Mouse (Mus musculus) kidney, embryonic 15.5 days (tissue): Measurements from ENCODE around the gene Cttnbp2. TPM values are rescaled to one million over a fixed set of nuclear protein-coding genes. Genes with fewer than 3 reads are reported as not detected.

Experiments used
- ATAC-seq: fragments of 200-750 bp; cut with Nextera tagmentation; replicated peaks from 2 replicates; pipeline ENCODE4 v1.8.0; 2017; ENCODE audit warnings: moderate TSS enrichment; ENCODE audit not compliant: low FRiP score
- H3K27ac ChIP-seq: fragments of 300-500 bp; sonication (generic); 2 replicates; pipeline ENCODE4 v1.5.1; 2015; ENCODE audit warnings: mild to moderate bottlenecking, inconsistent platforms
- H3K27me3 ChIP-seq: fragments of 300-500 bp; sonication (generic); 2 replicates; pipeline ENCODE4 v1.6.1; 2015; ENCODE audit warnings: inconsistent platforms
- H3K36me3 ChIP-seq: fragments of 300-500 bp; sonication (generic); 2 replicates; pipeline ENCODE4 v1.6.1; 2015; ENCODE audit warnings: inconsistent platforms
- H3K4me1 ChIP-seq: fragments of 300-500 bp; sonication (generic); 2 replicates; pipeline ENCODE4 v1.6.1; 2015; ENCODE audit warnings: inconsistent platforms
- H3K4me2 ChIP-seq: fragments of 300-500 bp; sonication (generic); 2 replicates; pipeline ENCODE4 v1.6.1; 2015; ENCODE audit warnings: moderate library complexity, mild to moderate bottlenecking, inconsistent platforms
- H3K4me3 ChIP-seq: fragments of 300-500 bp; sonication (generic); replicated peaks from 2 replicates; pipeline ENCODE4 v1.5.1; 2015; ENCODE audit warnings: mild to moderate bottlenecking, inconsistent platforms
- H3K9ac ChIP-seq: fragments of 300-500 bp; sonication (generic); 2 replicates; pipeline ENCODE4 v1.6.1; 2015; ENCODE audit warnings: mild to moderate bottlenecking, inconsistent platforms
- H3K9me3 ChIP-seq: fragments of 300-500 bp; sonication (generic); replicated peaks from 2 replicates; pipeline ENCODE4 v1.6.1; 2016; ENCODE audit warnings: inconsistent platforms
- WGBS: fragments of 180-500 bp; shearing (Covaris S2); methylation state at CpG from one replicate; pipeline ENCODE4 v1.1.7; 2015; ENCODE audit warnings: mixed read lengths; 5-methylcytosine and 5-hydroxymethylcytosine counted together
- polyA plus RNA-seq: library from polyadenylated mRNA; unstranded; fragments of >200 nt; fragmentation: Nextera tagmentation; extraction: Ambion mirVana; gene quantifications from 2 replicates; pipeline ENCODE4 v1.2.1, GENCODE M21; 2015

Gene Cttnbp2
- polyA plus RNA-seq = 18.4 and 18.7 TPM in 2 replicates

- H3K27ac ChIP-seq = peak within 1 kb of the TSS; percentile 48; the same call in 1 of the 2 replicates
- no peaks in the 10 kb centered on the region for H3K9me3 ChIP-seq
- 1% methylated on average over 70 of the region's 70 CpGs for WGBS
- peak within 1 kb of the TSS; percentile 95 for H3K4me2 ChIP-seq
- H3K9ac ChIP-seq = peak within 1 kb of the TSS; percentile 77
- H3K4me1 ChIP-seq = peaks cover 16% of the 10 kb centered on the region
- peak; percentile 97 for ATAC-seq
- peak within 1 kb of the TSS; percentile 86 for H3K4me3 ChIP-seq
- no peaks in the 10 kb centered on the region for H3K36me3 ChIP-seq
- H3K27me3 ChIP-seq = peaks cover 16% of the 10 kb centered on the region
Measured at GRCm38 (mm10) chr6:18514480-18515352, at the start of gene Cttnbp2. Gene Cttnbp2 (minus strand): TSS chr6:18514843.

- Histone ChIP-seq H3K4me3 (no peak overlapping the region), H3K36me3 (no peaks in the 10 kb centered on the region), H3K27ac (no peak overlapping the region), H3K9me3 (no peaks in the 10 kb centered on the region), H3K4me1 (no peaks in the 10 kb centered on the region), H3K27me3 (no peaks in the 10 kb centered on the region), H3K4me2 (no peak overlapping the region), H3K9ac (no peak overlapping the region)
- ATAC-seq = no peak
- 91% methylated on average over 1 of the region's 1 CpGs for WGBS
Measured at GRCm38 (mm10) chr6:18559019-18559418, 44.4 kb upstream of the Cttnbp2 start.

- WGBS = 64% methylated on average over 24 of the region's 24 CpGs
- peak overlapping the region; percentile 24 for H3K4me2 ChIP-seq
- no peaks in the 10 kb centered on the region for H3K27me3 ChIP-seq
- H3K9me3 ChIP-seq = no peaks in the 10 kb centered on the region
- H3K4me1 ChIP-seq = no peaks in the 10 kb centered on the region
- no peak overlapping the region for H3K9ac ChIP-seq
- no peaks in the 10 kb centered on the region for H3K36me3 ChIP-seq
- H3K27ac ChIP-seq = no peak overlapping the region
- no peak overlapping the region for H3K4me3 ChIP-seq
- ATAC-seq = no peak
Measured at GRCm38 (mm10) chr6:18547516-18548465, 33.1 kb upstream of the Cttnbp2 start.

- H3K9ac ChIP-seq = no peak overlapping the region
- peak; percentile 75 for ATAC-seq
- H3K27ac ChIP-seq = no peak overlapping the region
- no peaks in the 10 kb centered on the region for H3K4me1 ChIP-seq
- H3K4me2 ChIP-seq = no peak overlapping the region
- no peaks in the 10 kb centered on the region for H3K9me3 ChIP-seq
- no peaks in the 10 kb centered on the region for H3K36me3 ChIP-seq
- no peak overlapping the region for H3K4me3 ChIP-seq
- WGBS = 75% methylated on average over 2 of the region's 2 CpGs
- no peaks in the 10 kb centered on the region for H3K27me3 ChIP-seq
Measured at GRCm38 (mm10) chr6:18543878-18544277, 29.2 kb upstream of the Cttnbp2 start.

- Histone ChIP-seq H3K4me1 (no peaks in the 10 kb centered on the region), H3K27ac (no peak overlapping the region), H3K27me3 (no peaks in the 10 kb centered on the region), H3K36me3 (no peaks in the 10 kb centered on the region), H3K4me3 (no peak overlapping the region), H3K9me3 (no peaks in the 10 kb centered on the region), H3K9ac (no peak overlapping the region), H3K4me2 (no peak overlapping the region)
- no peak for ATAC-seq
- WGBS = 56% methylated on average over 4 of the region's 4 CpGs
Measured at GRCm38 (mm10) chr6:18540396-18540795, 25.8 kb upstream of the Cttnbp2 start.

GRCm38 (mm10) chr6:18530394-18530793 is 15.8 kb upstream of the Cttnbp2 start:
- Histone ChIP-seq H3K36me3 (no peaks in the 10 kb centered on the region), H3K27ac (no peak overlapping the region), H3K9ac (no peak overlapping the region), H3K4me3 (no peak overlapping the region), H3K4me2 (no peak overlapping the region), H3K9me3 (no peaks in the 10 kb centered on the region), H3K27me3 (no peaks in the 10 kb centered on the region), H3K4me1 (no peaks in the 10 kb centered on the region)
- 84% methylated on average over 3 of the region's 3 CpGs for WGBS
- ATAC-seq = no peak

- 73% methylated on average over 2 of the region's 2 CpGs for WGBS
- H3K27ac ChIP-seq = no peak overlapping the region
- no peak for ATAC-seq
Measured at GRCm38 (mm10) chr6:18517626-18518025, 3.0 kb upstream of the Cttnbp2 start.

GRCm38 (mm10) chr6:18513611-18514473 is 801 bp downstream of the Cttnbp2 start:
- peaks cover 16% of the 10 kb centered on the region for H3K4me1 ChIP-seq
- H3K27me3 ChIP-seq = peaks cover 16% of the 10 kb centered on the region
- no peaks in the 10 kb centered on the region for H3K9me3 ChIP-seq
- peak overlapping the region; percentile 48; the same call in 1 of the 2 replicates for H3K27ac ChIP-seq
- H3K4me2 ChIP-seq = peak overlapping the region; percentile 95
- WGBS = under 1% methylated on average over 28 of the region's 28 CpGs
- H3K4me3 ChIP-seq = peak overlapping the region; percentile 86
- H3K36me3 ChIP-seq = no peaks in the 10 kb centered on the region
- ATAC-seq = peak; percentile 54
- H3K9ac ChIP-seq = peak overlapping the region; percentile 77

More at GRCm38 (mm10) chr6:18517626-18518025, 3.0 kb upstream of the Cttnbp2 start:
- peaks cover 16% of the 10 kb centered on the region for H3K4me1 ChIP-seq
- no peaks in the 10 kb centered on the region for H3K9me3 ChIP-seq
- H3K36me3 ChIP-seq = no peaks in the 10 kb centered on the region
- no peak overlapping the region for H3K4me2 ChIP-seq
- no peak overlapping the region for H3K9ac ChIP-seq
- H3K27me3 ChIP-seq = peaks cover 16% of the 10 kb centered on the region
- H3K4me3 ChIP-seq = no peak overlapping the region

- Histone ChIP-seq H3K9me3 (no peaks in the 10 kb centered on the region), H3K4me1 (peaks cover 20% of the 10 kb centered on the region), H3K4me2 (no peak overlapping the region), H3K27me3 (peaks cover 11% of the 10 kb centered on the region; the same call in 1 of the 2 replicates), H3K27ac (no peak overlapping the region), H3K9ac (no peak overlapping the region), H3K4me3 (no peak overlapping the region), H3K36me3 (no peaks in the 10 kb centered on the region)
- no peak for ATAC-seq
- 65% methylated on average over 6 of the region's 6 CpGs for WGBS
Measured at GRCm38 (mm10) chr6:18511886-18512285, 2.8 kb downstream of the Cttnbp2 start.

GRCm38 (mm10) chr6:18508036-18508435 is 6.6 kb downstream of the Cttnbp2 start:
- H3K9ac ChIP-seq = no peak overlapping the region
- no peak overlapping the region for H3K4me2 ChIP-seq
- no peaks in the 10 kb centered on the region for H3K9me3 ChIP-seq
- 0 out of 2 replicates have a peak, but pooled peaks cover 5% of the 10 kb centered on the region for H3K4me1 ChIP-seq
- H3K4me3 ChIP-seq = no peak overlapping the region
- peak overlapping the region; percentile 71 for H3K27ac ChIP-seq
- 61% methylated on average over 2 of the region's 2 CpGs for WGBS
- H3K36me3 ChIP-seq = no peaks in the 10 kb centered on the region
- no peak for ATAC-seq
- H3K27me3 ChIP-seq = no peaks in the 10 kb centered on the region

- Histone ChIP-seq H3K36me3 (0 out of 2 replicates have a peak, but pooled peaks cover 3% of the 10 kb centered on the region), H3K4me3 (no peak overlapping the region), H3K27ac (no peak overlapping the region), H3K9ac (no peak overlapping the region), H3K27me3 (no peaks in the 10 kb centered on the region), H3K9me3 (no peaks in the 10 kb centered on the region), H3K4me2 (no peak overlapping the region), H3K4me1 (no peaks in the 10 kb centered on the region)
- ATAC-seq = no peak
- 67% methylated on average over 5 of the region's 5 CpGs for WGBS
Measured at GRCm38 (mm10) chr6:18499833-18500232, 14.8 kb downstream of the Cttnbp2 start.
